Mouse (Mus musculus) layer of hippocampus, adult 9-10 months (tissue): ENCODE data around the gene Ccdc74a.
A peak's percentile ranks its signal among the peaks of the same experiment; 100 is the strongest.
"Not testable (repeated sequence)": the region's sequence is repeated elsewhere in the genome, so short reads cannot be mapped to it uniquely, and the experiment has no call there.

ENCODE experiments used
- DNase-seq: peaks from one replicate; pipeline ENCODE4 v3.0.0; 2022; ENCODE audit warnings: low spot score

Gene Ccdc74a

DNA sequence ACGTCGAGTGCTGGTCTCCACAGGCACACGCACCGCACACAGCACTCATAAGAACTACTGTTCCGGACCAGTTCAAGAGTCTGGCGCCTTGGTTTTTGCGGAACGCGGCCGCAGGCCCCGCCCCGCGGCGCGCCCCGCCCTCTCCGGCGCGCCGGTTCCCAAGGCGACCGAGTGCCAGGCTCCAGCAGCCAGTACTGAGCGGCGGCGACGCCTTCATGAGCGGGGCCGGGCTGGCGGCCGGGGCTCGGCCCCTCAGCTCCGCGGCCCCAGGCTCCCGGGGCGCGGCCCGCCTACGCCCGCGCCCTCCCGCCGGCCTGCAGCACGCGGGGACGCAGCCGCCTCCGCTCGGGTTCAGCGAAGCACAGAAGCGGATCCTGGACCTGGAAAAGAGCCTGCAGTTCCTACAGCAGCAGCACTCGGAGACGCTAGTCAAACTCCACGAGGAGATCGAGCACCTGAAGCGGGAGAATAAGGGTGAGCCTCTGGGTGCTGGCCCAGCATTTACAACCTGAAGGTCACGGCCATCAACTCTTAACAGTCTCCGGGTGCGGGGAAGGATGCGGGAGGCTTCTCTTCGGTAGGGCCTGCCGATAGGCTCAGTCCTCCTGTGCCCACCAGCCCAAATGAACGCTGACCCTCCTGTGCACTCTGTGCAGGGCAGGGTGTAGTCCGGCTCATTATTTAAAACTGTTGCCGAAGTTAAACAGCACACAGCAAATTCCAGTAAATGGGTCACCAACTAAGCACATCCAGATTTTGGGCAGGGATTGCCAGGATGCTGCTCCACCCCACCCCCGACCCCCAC lies at the start of gene Ccdc74a:
Gene Ccdc74a (plus strand): TSS at position 161 of the 805 bp plus-strand sequence.
- DNase-seq = no peak

DNA sequence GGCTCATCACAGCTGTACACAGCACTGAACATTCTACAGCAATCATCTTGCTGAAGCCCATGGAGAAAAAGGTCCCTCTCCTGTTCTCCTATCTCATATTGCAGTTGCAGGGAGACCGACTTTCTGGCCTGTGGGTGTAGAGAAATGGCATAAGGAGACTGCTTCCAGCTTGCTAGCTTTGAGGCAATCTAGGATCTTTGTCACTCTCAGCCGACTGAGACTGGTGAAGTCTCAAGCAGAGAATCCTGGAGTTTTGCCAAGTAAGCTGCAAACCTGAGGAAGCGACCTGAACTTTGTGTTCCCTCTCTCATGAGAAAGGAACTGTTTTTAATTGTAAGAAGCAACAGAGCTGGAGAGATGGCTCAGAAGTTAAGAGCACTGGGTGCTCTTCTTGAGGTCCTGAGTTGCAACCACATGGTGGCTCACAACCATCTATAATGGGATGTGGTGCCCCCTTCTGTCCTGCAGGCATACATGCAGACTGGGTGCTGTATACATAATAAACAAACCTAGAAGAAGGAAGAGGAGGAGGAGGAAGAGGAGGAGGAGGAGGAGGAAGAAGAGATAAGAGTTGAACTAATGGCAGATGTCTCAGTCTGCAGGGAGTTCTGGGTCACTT lies 45.2 kb upstream of the Ccdc74a start:
- no peak for DNase-seq

DNA sequence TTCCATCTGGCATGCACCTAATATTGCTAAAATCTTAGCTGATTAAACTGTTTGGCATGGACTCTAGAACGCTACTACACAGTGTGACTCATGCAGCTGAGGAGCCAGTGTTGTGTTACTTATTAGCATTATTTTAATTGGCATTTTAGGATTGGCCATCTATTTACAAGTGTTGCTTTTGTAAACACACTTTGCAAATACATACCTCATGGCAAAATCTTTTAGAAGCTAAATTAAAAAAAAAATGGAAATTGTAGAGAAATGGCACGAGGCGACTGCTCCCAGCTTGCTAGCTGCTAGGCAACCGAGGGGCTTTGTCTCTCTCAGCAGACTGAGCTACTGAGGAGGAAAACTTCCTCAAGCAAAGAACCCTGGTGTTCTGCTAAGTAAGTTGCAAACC lies 41.3 kb upstream of the Ccdc74a start:
- DNase-seq = no peak

DNA sequence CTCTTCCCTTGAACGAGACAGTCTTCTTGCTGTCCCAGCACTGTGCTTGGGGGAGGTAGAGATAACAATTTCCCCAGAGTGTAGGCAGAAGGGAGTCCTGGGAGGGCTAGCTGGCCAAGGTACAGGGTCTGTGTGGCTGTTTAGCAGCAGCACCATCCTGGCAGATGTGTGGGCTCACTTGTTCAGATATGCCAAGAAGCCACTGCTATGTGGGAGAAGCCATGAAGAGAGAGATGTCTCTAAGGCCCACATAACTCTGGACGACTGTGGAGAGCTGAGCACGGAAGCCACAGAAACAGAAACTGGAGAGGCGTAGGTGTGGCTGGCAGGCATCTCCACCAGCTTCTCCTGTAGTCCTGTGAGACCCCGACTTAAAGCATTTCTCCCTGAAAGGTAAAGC lies 40.6 kb upstream of the Ccdc74a start:
- DNase-seq = no peak

DNA sequence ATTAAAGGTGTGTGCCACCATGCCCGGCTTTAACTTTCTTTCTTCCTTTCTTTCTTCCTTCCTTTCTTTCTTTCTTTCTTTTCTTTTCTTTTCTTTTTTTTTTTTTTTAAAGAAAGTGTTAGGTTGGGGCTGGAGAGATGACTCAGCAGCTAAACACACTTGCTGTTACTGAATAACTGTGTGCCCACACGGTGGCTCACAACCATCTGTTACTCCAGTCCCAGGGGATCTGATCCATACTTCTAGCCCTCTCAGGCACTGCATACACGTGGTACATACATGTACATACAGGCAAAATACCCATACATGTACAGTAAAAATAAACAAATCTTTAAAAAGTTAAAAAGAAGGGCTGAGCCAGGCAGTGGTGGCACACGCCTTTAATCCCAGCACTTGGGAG lies 34.9 kb upstream of the Ccdc74a start:
- no peak for DNase-seq

DNA sequence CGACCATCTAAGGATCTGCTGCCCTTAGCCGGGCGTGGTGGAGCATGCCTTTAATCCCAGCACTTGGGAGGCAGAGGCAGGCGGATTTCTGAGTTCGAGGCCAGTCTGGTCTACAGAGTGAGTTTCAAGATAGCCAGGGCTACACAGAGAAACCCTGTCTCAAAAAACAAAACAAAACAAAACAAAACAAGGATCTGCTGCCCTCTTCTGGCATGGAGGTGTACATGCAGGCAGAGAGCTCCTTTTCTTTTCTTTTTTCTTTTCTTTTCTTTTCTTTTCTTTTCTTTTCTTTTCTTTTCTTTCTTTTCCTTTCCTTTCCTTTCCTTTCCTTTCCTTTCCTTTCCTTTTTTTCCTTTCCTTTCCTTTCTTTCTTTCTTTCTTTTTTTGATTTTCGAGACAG lies 31.5 kb upstream of the Ccdc74a start:
- not testable (repeated sequence) for DNase-seq

DNA sequence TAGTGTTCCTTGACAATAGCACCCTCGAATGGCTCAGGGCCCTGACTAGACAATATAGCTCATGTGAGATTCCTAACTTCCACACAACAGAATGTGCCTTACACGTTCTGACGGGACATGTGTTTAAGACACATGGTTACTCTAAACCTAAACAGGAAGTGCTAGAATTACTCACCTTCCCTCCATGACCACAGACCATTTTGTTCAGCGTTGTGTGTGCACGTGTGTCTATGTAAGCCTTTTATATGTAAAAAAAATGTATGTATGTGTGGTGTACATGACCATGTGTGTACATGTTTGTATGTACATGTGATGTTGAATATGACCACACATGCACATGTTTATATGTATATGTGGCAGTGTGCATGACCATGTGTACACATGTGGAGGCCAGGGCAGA lies 30.1 kb upstream of the Ccdc74a start:
- no peak for DNase-seq

DNA sequence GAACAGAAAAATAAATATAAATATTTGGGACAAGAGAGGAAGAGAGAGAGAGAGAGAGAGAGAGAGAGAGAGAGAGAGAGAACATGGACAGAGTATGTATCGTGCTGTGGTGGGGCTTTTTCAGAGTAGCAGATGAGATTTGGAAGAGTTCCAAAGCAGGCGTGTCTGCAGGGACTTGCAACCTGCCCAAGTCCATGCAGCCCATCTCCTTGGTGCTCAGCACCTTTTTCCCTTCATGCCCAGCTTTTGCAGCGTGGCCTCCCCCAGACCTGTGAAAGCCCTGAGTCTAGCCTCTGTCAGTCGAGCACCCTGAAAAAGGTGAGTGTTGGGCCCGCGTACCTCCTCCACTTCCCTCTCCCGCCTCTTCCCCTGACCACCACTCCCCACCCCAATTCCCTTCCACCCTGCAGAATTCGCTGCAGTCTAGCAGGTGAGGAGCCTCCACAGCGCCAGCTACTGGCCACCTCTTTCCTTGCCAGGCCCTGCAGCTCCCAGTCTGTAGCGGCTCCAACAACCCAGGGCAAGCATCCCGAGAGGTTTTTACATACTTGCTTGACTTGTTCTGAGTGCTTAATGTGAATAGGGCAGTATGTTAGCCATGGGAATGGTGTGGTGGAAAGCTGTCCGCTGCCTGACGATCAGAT lies 28.2 kb upstream of the Ccdc74a start:
- DNase-seq = no peak

DNA sequence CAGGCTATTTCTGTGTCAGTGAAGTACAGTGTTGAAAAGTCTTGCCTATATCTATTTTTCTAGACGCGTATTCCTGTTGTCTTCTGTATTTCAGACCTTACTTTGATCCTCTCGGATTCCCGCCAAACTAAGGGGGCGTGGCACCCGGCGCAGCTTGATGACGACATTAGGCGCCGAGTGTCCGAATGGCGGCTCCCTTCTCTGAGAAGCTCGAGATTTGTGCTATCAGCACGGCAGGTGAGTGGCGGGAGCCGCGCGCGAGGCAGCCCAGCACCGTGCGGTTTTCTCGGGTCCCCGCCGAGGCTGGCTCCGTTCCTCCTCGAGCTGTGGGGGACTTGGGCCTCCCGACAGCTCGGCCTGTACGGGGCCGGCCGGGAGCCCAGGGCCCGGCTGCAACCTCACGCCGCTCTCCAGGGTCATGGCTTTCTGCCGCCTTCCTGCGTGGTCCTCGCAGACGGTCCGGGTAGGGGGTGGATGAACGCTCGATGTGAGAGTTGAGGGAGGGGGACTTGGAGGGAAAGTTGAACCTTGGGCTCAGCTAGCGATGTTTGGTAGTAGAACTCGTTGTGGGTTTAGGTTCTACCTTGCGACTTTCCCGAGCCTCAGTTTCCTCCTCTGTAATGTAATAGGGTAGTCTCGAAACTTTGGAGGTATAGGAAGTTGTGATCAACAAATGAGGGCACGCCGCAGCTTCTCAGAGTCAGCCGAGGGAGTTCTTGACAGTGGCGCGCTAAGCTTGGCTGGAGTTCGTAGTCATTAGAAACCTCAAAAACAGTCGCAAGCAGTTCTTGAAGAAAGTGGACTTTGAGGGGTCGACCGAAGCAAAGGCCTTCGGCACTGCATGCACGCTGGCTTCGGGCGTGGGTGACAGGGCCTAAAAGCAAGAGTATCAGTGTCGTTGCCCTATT lies 26.8 kb upstream of the Ccdc74a start, which contains the start of gene Smpd4:
Gene Smpd4 (plus strand): TSS at position 157 of the 908 bp plus-strand sequence.
- peak; percentile 86 for DNase-seq

DNA sequence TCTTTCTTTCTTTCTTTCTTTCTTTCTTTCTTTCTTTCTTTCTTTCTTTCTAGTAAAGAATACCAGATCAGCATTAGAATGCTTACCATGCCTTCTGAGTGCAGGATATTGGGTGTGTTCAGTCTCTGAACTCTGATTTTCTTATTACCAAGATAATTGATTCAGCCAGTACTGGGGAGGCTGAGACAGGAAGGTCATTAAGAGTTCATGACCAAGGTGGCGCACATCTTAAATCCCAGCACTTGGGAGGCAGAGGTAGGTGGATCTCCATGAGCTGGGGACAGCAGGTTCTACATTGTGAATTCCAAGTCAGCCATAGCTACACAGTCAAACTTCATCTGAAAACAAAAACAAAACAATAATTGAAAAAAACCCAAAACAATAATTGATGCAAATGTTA lies 24.3 kb upstream of the Ccdc74a start:
- no peak for DNase-seq

DNA sequence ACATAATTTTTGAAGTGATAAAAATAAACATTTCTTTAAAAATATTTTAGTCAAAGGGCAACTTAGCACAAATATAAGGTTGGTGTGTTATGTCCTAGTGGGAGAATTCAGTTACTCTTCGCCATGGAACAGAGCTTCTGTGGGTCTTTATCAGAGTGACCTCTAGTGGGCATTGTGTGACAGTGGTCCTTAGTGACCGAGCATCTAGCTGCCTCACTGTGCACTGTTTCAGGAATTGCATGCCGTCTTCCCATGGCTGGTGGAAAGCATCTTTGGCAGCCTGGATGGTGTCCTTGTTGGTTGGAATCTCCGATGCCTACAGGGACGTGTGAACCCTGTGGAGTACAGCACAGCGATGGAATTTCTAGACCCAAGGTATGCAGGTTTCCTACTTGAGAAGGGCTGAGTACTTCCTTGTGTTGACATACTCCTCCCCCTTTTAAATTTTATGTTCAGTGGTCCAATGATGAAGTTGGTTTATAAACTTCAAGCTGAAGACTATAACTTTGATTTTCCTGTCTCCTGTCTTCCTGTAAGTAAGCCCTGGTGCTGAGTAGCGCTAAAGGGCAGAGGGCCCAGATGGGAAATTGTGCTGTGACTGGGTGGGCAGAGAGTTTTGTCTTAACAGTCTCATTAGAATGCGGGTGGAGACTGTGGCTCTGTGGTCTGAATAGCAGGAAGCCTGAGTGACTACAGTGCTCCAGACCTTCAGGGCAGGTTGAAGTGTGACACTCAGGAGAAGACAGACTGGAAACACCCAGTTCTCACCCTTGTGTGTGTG lies 20.6 kb upstream of the Ccdc74a start:
- no peak for DNase-seq

DNA sequence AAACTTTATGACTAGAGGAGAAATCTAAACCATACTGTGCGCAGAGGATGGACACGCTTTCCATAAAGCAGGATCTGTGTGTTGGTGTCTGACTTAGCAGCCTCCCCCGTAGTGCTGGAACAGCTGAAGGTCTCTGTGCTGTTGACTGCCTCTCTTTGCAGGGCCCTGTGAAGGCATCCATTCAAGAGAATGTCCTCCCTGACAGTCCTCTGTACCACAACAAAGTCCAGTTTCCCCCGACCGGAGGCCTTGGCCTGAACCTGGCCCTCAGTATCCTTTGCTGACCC lies 20.1 kb upstream of the Ccdc74a start:
- DNase-seq = no peak

DNA sequence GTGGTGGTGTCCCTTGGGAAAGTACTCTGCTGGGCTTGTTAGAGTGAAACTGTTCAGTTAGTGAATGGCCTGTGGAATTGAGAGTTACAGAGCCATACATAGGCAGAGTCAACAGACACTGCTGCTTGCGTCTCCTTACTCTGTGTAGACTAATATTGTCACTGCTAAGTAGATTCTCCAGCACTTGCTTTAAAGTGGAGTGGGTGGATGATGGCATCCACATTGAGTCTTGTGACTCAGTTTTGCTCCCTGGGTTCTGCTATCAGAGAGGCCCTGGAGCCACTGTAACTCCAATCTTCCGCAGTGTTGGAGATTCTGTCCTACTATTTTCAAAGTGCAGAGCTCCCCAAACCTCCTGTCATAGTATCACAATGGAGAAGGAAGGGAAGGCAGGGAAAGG lies 13.7 kb upstream of the Ccdc74a start:
- no peak for DNase-seq

DNA sequence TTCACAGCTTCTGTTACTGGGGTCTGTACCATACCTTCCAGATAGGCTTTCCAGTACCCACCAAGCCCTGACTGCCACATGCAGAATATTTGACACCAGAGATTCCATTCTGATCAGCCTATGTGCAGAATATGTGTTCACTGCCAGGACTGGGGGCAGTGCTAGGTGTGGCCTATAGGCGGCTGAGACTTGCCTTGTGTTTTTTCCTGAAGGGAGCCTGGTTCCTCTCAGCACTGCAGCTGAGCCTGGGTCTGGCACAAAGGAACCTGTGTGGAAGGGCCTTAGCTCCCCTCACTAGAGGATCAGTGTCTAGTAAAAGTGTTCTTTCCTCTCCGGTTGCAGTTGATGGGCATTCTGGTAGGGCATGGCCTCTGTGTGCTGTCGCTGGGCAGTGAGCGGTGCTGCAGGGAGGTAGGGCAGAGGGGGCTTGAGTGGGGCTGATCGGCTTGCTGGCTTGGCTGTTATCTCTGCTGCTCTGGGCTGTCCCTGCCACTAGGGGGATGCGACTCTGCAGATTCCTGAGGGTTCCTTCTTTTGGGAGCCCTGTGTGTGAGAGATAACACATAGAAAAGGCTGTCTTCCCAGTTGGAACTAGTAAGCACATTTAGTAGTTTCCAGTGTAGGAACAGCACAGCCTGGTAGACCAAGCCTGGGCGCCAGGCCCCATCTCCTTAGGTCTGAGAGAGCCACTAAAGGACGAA lies 12.6 kb upstream of the Ccdc74a start:
- no peak for DNase-seq

DNA sequence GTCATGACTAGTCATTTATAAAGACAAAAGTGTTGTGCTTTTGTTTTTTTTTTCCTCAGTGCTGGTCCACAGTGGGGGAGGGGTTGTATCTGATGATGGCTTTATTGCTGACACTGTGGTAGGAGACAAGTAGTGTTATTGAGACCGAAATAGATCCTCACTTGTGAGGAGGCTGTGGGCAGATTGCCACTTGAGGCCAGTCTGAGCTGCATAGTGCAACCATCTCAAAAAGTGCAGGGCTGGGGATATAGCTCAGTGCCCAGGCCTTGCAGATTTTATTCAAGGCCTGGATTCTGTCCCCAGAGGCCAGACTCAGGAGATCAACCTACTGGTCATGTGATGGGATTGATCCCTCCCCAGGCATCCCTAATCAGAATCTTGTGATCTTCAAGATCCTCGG lies 9.4 kb upstream of the Ccdc74a start:
- no peak for DNase-seq

DNA sequence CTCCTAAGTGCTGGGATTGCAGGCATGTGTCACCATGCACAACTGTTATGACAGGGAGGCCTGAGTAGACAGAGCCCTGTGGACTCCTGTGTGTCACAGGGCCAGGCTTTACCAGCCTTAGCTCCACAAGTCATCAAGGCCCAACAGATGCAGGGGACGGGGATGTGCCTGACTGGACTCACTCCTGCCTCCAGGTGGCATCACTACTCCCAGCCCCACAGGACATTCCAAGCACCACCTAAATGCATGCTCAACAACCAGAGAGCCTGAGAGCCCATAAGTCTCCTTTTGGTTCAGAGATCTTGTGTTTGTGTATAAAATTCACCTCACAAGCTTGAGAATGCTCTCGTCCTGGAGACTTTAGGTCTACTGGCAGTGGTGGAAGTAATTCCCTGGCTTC lies 8.7 kb upstream of the Ccdc74a start:
- DNase-seq = no peak

DNA sequence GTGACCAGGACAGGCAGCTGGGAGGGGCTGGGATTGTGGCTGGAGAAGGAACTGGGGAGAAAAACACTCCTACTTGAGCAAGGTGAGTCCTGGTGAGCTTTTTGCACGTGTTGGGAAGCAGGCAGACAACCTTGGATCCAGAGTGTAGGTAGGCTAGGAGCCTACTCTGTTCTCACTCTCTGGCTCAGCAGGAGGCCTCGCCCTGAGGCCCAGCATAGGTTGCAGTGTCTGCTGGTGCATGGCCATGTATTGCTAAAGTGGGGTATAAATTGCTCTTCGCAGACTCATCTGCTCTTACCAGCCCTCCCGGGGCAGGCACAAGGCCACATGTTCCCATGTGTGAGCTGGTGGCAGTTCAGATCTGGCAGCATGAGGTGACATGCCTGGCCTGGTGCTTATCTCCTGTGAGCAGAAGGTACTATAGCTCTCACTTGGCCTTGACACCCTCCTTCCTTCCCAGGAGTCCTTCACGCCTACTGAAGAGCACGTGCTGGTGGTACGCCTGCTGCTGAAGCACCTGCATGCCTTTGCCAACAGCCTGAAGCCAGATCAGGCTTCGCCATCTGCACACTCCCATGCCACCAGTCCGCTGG lies 8.1 kb upstream of the Ccdc74a start:
- DNase-seq = no peak

DNA sequence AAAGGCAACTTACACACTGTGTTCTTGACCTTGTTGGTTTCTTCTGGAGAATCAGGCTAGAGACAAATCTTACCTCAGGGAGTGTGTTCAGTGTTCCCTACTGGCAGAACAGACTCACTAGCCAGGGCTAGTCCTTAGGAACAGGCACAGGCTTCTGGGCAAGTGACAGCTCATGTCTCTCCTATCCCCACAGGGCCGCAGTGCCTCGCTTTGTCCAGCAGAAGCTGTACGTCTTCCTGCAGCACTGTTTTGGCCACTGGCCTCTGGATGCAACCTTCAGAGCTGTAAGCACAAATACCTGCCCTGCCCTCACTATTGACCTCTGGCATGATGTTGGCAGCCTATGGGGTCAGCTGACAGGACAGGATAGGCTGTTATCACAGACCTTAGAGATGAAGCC lies 7.2 kb upstream of the Ccdc74a start:
- DNase-seq = no peak

DNA sequence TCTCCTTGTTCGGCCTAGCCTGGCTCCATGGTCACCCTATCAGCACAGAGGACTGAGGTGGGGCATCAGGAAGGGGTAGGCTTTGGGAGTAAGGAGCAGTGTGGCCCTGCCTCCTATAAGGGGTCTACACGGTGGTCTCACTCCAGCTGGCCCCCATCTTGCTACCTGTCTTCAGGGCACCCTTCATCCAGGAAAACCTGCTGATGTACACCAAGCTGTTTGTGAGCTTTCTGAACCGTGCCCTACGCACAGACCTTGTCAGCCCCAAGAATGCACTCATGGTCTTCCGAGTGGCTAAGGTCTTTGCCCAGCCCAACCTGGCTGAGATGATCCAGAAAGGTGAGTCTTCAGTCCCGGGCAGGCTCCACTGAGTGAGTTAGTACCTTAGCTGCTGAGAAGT lies 6.3 kb upstream of the Ccdc74a start:
- no peak for DNase-seq

DNA sequence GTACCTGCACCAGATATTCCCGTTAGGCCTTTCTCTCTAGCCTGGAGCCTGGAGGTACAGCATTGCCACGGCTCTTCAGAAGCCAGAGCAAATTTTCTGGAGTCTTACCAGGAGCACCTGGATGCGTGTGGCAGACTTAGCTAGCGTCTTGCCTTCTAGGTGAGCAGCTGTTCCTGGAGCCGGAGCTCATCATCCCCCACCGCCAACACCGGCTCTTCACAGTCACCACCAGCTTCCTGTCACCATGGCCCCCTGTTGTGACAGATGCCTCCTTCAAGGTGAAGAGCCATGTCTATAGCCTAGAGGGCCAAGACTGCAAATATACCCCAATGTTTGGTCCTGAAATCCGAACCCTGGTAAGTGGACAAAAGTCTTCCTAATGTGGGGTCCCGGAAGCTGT lies 5.6 kb upstream of the Ccdc74a start:
- no peak for DNase-seq

DNA sequence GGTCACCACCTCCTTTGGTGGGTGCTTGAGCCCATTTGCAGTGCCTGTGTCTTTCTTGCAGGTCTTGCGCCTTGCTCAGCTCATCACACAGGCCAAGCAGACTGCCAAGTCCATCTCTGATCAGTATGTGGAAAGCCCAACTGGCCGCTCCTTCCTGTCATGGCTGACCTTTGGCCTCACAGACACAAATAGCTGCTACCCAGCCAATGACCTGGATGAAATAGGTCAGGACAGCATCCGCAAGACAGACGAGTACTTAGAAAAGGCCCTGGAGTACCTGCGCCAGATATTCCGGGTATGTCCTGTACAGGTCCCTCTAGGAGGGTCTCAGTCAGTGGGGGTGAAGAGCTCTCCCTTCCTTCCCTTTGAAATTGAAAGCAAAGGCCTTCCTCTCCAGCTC lies 5.0 kb upstream of the Ccdc74a start:
- DNase-seq = no peak
